Mouse (Mus musculus) layer of hippocampus, adult 9-11 months (tissue): ENCODE data around the gene Zfp185.
A peak's percentile ranks its signal among the peaks of the same experiment; 100 is the strongest.
"Not testable (repeated sequence)": the region's sequence is repeated elsewhere in the genome, so short reads cannot be mapped to it uniquely, and the experiment has no call there.

Experiments
- DNase-seq: peaks from one replicate; pipeline ENCODE4 v3.0.0; 2022

Zfp185 gene

GRCm38 (mm10) chrX:73063512-73064414, 76.6 kb downstream of the Zfp185 start:
- peak; percentile 42 for DNase-seq

- no peak for DNase-seq
These were observed 77.3 kb downstream of the Zfp185 start, which contains the start of gene Pnma3 for GRCm38 (mm10) chrX:73064415-73064793. Pnma3 (plus strand) TSS chrX:73064787.

- not testable (repeated sequence) for DNase-seq
These were observed 79.7 kb downstream of the Zfp185 start for GRCm38 (mm10) chrX:73066765-73067312.
